Mouse (Mus musculus): ENCODE data around the gene Arrdc1.

Arrdc1 gene

GRCm38 (mm10) chr2:24919839-24920175, 15.2 kb downstream of the Arrdc1 start:
- DNase-seq = no peak

DNA sequence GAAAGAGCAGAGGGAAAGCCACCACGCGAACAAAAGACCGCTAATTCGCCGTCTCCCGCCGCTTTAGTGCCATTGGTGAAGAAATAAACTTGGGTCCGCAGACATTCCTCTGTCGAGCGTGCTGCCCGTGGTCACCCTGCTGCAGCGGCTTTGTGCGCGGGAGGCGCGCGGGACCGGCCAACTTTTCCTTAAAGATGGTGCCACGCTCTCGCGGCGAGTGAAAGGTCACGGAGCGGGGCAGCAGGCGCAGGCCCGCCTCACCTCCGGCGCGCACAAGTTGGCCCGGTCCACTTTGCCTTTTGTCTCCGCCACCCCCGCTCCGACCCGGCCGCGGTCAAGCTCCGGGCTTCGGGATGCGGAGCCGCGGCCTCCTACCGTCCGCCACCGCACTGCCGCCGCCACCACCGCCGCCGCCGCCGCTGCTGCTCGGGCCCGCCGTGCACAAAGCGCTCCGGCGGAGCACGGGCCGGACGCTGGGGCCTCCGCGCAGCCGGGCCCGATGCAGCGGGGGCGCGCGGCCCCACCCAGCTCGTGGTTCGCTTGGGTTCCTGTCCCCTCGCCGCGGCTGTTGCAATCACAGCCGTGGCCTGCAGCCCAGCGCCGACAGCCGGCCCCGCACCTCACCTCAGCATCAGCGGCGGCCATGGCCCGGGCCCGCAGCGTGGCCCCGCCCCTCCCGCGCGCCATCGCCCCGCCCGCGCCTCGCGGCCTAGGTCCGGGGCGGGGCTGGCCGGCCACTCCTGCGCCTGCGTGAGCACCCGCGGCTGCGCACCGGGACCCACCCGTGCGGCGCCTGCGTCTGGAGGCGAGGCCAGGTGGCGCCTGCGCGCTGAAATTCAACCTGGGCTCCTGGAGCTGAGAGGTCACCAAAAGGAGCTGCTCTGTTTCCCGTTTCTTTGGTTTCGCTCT, 15.9 kb downstream of the Arrdc1 start, which contains the start of gene Ehmt1:
Gene Ehmt1 (minus strand): TSS at position 685 of the 909 bp plus-strand sequence.
- peak; percentile 94 for DNase-seq

GRCm38 (mm10) chr2:24914762-24915161, 20.3 kb downstream of the Arrdc1 start:
- DNase-seq = no peak

DNA sequence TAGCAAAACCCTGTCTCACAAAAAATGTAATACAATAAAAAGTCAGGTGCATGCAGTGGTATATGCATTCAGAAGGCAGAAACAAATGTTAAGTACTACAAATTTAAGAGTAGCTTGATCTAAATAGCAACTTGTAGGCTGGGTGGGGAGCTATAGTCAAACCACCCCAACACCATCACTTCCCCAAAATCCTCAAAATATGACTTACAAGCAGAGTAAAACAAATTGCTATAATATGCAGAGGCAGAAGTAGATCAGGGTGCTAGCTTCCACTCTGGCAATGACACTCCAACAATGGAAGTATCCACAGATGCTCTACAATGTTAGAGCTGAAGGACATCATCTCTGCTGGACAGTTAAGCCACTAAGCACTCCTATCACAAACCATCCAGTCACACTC, 22.5 kb downstream of the Arrdc1 start:
- no peak for DNase-seq

- DNase-seq = no peak
Measured at GRCm38 (mm10) chr2:24912189-24912588, 22.9 kb downstream of the Arrdc1 start.

- no peak for DNase-seq
Measured at GRCm38 (mm10) chr2:24910481-24910880, 24.6 kb downstream of the Arrdc1 start.

GRCm38 (mm10) chr2:24905653-24906155, 29.3 kb downstream of the Arrdc1 start:
- no peak for DNase-seq

- no peak for DNase-seq
Measured at GRCm38 (mm10) chr2:24904823-24905652, 30.0 kb downstream of the Arrdc1 start.

GRCm38 (mm10) chr2:24902999-24903398, 32.1 kb downstream of the Arrdc1 start:
- DNase-seq = no peak

DNA sequence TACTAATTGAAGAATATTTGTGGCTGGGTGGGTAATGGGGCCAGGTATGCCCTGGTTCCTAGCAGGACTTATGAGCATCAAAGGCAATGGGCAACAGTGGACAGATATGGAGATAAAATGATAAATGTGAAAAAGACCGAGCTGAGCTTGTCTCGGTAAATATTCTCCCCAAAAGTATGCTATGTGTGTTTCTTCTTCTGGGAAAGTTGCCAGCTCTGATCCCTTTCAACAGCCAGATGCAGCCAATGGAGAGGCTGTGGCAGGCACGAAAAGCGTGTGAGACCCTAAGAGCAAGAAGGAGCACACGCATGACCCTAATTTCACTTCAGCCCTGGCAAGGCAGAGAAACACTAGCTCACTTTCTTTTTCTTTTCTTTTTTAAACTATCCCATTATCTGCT, 34.0 kb downstream of the Arrdc1 start:
- no peak for DNase-seq

DNA sequence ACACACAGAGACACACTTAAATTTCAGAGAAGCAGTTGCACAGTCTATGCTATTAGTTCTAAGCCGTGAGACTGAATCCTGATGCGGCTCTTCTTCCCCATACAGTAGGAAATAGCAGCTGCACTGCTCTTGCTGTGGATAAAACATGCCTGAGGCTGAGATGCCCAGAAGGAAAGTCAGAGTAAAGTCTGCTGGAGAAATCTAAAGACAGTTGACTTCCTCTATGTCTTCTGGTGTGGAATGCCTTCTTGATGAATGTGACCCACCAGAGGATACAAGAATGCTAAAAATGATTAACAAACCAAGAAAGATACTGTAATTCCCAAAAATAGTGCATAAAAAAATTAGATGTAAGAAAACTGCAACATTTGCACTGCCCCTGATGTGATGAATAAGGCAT, 35.8 kb downstream of the Arrdc1 start:
- DNase-seq = no peak

GRCm38 (mm10) chr2:24896761-24897160, 38.3 kb downstream of the Arrdc1 start:
- DNase-seq = no peak

DNA sequence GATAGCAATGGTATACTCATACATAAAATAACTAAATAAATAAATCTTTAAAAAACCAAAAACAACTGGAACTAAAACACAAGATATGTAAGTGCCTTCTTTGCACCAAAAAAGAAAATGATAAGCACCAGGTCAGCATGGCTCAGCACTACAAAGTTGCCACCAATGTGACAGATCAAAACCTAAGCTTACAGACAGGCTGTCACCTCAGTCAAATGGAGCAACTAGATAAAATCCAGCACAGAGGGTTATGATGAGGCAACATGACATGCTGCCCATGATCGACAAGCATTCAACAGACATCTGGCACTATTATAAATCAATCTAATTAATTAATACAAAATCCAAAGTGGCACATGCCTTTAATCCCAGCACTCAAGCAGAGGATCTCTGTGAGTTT, 40.8 kb downstream of the Arrdc1 start:
- DNase-seq = no peak

DNA sequence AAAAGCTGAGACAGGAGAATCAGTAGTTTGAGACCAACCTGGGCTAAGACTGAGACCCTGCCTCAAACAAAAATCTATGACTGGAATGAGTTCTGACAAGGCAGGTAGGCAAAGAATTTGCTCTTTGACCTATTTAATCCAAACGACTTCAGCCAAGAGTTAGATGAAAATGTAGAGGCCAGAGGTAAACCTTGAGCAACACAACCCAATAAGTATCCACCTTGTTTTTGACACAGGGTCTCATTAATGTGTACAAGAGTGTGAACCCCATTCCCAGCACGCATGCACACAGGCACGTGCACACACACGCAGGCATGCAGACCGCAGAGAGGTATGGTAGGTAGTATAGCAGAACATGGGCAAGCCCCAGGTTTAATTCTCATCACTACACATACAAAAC, 42.7 kb downstream of the Arrdc1 start:
- DNase-seq = no peak

DNA sequence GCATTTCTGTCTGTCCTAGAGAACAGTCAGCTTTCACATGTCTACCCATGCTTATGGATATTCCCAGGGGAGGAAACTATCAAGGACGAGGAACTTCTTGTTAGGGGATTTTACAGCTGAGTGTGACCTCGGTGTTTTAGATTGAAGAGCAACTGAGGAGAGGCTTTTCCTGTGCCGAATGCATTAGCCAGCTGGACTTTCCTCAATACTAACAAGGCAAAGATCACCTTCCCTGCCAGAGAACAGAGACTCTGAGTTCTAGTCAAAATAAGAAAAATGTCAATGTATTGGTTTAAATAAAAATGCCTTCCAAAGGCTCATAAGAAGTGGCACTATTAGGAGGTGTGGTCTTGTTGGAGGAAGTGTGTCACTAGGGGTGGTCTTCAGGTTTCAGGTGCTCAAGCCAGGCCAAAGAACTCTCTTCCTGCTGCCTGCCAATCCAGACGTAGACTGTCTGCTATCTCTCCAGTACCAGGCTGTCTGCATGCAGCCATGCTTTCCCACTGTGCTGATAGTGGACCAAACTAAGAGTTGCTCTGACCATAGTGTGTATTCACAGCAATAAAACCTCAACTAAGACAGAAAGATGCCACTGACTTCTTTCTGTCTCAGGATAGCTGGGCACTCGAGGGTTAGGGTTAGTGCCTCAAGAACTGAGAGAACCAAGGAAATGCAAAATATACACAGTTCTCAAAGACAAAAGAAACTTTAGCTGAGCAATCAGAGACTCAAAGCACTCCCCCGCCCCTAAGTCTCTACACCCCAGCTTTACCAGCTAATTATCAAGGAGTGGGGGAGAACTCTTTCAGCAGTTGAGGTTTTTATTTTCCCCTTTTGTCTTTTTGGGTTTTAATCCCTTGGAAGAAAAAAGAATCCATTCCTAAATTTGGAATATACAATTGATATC, 44.3 kb downstream of the Arrdc1 start:
- DNase-seq = no peak

DNA sequence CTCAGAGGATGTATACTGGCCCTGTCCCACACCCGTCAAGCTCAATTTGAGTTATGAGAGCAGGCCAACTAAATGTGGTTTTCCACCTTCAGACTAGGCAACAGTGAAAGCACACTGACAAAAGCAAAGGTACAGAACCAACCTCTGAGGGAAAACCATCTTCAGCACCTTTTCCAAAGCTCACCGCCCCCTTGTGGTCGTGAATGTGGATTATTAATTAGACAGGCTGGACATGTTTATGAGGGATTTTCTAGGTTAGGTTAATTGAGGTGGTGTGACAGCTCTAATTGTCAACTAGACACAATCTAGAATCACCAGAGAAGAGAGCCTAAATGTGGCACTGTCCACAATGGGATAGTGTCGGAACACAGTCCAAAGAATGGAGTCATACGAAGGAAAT, 46.2 kb downstream of the Arrdc1 start:
- DNase-seq = no peak

DNA sequence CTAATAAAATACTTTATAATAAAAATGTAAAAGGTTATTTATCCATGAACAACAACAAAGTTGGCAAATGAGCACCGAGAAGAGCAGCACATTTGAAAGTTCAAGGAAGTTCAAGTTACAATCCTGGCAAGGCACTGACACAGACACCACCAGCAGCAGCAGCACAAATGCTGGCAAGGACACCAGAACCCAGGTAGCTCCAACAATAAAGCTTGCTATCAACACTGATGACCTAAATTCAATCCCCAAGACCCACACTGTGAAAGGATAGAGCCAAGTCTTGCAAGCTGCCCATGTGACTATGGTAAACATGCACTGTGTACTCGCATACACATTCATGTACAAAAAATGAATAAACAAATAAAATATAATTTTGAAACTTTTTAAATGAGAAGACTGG, 54.4 kb downstream of the Arrdc1 start:
- no peak for DNase-seq
